Mouse (Mus musculus) embryo, embryonic 10.5 days (tissue): ENCODE data around the gene Gm9125.
"Not testable (repeated sequence)": the region's sequence is repeated elsewhere in the genome, so short reads cannot be mapped to it uniquely, and the experiment has no call there.

Experiments used
- DNase-seq: peaks from one replicate; pipeline ENCODE4 v3.0.0-alpha.2; 2015; ENCODE audit warnings: low spot score

The Gm9125 gene

DNA sequence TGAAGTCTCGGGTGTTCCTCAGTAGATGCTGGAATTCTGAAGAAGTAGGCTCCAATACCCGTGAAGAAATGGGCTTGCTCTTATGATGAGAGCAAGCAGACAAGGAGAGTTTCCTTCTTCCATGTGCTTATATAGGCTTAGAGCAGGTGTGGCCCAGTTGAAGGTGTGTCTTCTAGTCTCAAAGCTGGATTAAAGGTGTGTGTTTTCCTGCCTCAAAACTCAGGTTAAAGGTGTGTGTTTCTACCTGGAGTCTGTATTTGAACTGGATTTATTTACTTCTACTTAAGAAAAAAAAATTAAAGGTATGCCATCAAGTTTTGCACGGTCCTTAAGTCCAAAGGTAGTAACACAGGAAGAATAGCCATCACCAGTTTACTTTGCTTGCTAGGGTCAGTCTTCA lies at the start of gene Gm9125:
Gm9125 (minus strand) TSS at position 101 of the 400 bp plus-strand sequence.
- DNase-seq, result not testable (repeated sequence)

DNA sequence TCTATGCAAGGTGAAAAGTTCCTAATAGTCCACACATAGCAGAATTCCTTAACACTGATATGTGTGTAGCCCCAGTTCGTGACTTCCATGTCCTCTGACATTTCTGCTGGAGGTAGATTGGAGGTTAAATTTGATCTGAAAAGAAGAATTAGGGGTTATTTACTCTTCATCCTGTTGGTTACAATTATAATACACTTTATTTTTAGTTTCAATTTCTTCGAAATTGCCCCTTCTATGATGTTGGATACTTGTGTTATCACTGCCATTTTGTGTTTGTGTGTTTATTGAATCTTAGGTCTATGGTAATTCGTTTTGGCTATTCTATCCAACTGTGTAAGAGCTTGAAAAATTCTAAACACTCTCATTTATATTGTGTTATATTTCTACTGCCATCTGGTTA lies 17.9 kb upstream of the Gm9125 start, which contains the start of gene Gm10697:
Gm10697 (minus strand) TSS at position 101 of the 400 bp plus-strand sequence.
- DNase-seq, result not testable (repeated sequence)

DNA sequence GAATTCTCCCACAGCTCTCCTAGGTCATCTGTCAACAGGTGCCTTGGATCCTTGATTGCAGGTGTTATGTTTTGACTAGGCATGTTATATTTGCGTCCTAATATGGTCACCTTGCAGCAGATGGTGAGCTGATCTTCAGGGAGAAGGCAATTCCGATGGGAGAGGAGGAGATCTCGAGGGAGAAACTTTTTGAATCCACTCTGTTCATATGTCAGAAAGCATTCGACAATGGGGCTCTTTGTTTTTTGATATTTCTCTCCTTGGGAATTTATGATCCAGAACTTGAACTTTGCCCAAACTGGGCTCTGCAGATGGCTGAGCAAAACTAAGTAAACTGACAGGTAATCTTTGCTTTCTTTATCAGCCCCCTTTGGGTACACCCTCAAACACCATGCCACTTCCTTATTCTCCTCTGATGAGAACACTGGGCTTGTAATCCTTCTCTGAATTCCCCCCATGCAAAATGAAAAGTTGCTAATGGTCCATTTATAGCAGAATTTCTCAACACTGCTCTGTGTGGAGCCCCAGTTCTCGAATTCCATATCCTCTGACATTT lies 5.0 kb downstream of the Gm9125 start:
- DNase-seq, result not testable (repeated sequence)

DNA sequence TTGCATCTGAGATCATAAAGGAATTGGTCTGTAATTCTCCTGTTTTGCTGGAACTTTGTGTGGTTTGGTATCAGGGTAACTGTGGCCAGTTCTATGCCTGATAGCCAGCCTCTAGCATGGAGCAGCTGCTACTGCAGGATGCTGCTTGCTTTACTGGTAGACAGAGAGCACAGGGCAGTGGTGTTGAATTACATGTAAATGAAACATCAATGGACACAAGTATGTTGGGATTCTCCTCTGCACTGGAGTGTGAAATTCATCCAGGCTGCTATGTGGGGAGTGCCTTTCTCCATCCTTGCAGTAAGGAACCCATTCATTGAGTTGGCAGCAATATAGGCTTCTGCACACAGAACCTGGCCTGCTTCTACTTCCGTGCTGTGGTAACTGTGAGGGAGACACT lies 16.4 kb downstream of the Gm9125 start:
- not testable (repeated sequence) for DNase-seq

DNA sequence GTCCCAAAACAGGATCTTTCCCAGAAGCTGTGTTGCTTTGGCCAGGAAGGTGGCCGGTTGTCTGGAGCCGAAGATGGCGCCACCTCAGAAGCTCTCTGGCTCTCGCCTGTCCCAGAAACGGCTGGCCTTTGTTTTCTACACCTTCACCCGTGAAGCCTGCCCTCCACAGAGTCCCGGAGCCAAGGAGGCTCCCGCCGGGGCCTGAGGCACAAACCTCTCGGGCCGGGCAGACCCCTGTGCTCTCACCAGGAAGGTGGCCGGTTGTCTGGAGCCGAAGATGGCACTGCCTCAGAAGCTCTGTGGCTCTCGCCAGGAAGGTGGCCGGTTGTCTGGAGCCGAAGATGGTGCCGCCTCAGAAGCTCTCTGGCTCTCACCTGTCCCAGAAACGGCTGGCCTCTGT lies 20.3 kb downstream of the Gm9125 start:
- not testable (repeated sequence) for DNase-seq
